Comparison of ENCODE assay signal across 28 mouse cellular contexts in genomic region chr16:25425376-25425775, GRCm38 (mm10).
DNase-seq lines count a peak whose midpoint lies in the region; ATAC-seq lines count a peak whose summit lies in the region.
"Had no signal": no experiment of that assay in that cellular context is flagged by ENCODE, and none has a peak within 500 bp of the region (broad histone marks: within the 10 kb centered on the region; RNA-seq: fewer than 3 reads in every experiment).

No protein-coding gene starts in this region.

- H3K27ac ChIP-seq in forebrain, embryonic 12.5 days, result no peak overlapping the region
- no peak overlapping the region for H3K27ac ChIP-seq in forebrain, embryonic 13.5 days
- peak overlapping the region; percentile 22; the same call in 1 of the 2 replicates for H3K27ac ChIP-seq in limb, embryonic 15.5 days
- H3K27ac ChIP-seq in limb, embryonic 10.5 days, result no peak overlapping the region
- H3K27ac ChIP-seq: embryonic facial prominence, embryonic 12.5 days; hindbrain, embryonic 12.5 days; midbrain, embryonic 10.5 days had no signal

- H3K27me3 ChIP-seq in forebrain, embryonic 12.5 days, result no peaks in the 10 kb centered on the region
- no peaks in the 10 kb centered on the region for H3K27me3 ChIP-seq in forebrain, embryonic 13.5 days
- H3K27me3 ChIP-seq in limb, embryonic 15.5 days, result no peaks in the 10 kb centered on the region
- H3K27me3 ChIP-seq in limb, embryonic 10.5 days (ENCODE audit: low read depth, poor library complexity, severe bottlenecking), result no peaks in the 10 kb centered on the region
- H3K27me3 ChIP-seq: embryonic facial prominence, embryonic 12.5 days; hindbrain, embryonic 12.5 days had no signal

- H3K4me2 ChIP-seq in forebrain, embryonic 12.5 days, result no peak overlapping the region
- H3K4me2 ChIP-seq in forebrain, embryonic 13.5 days, result no peak overlapping the region
- H3K4me2 ChIP-seq in limb, embryonic 15.5 days, result no peak overlapping the region
- H3K4me2 ChIP-seq: embryonic facial prominence, embryonic 12.5 days; heart, embryonic 11.5 days; hindbrain, embryonic 12.5 days had no signal

- no peaks in the 10 kb centered on the region for H3K9me3 ChIP-seq in forebrain, embryonic 12.5 days
- no peaks in the 10 kb centered on the region for H3K9me3 ChIP-seq in forebrain, embryonic 13.5 days (replicated peaks)
- no peaks in the 10 kb centered on the region for H3K9me3 ChIP-seq in limb, embryonic 15.5 days
- H3K9me3 ChIP-seq in limb, embryonic 10.5 days (replicated peaks), result no peaks in the 10 kb centered on the region
- H3K9me3 ChIP-seq: embryonic facial prominence, embryonic 12.5 days; hindbrain, embryonic 12.5 days; midbrain, embryonic 10.5 days had no signal

- no peak for DNase-seq in limb, embryonic 10.5 days (ENCODE audit: low spot score)
- peak; percentile 4 for DNase-seq in ZHBTc4 (ENCODE audit: low read depth, low spot score)
- DNase-seq in right cerebral cortex, postnatal 14 days, result no peak
- DNase-seq: adrenal gland, adult 8-10 months; cerebellum, adult 8-10 months; cerebellum, postnatal 25 days; gastrocnemius, postnatal 14 days; heart, adult 18-20 months; heart, postnatal 36 days; kidney, adult 9 months; kidney, postnatal 14 days; layer of hippocampus, adult 9-11 months; lung, postnatal 4 days; right cerebral cortex, postnatal 25 days; spleen, adult 18-20 months; thymus, adult 18-20 months; thymus, postnatal 25 days had no signal

- ATAC-seq in forebrain, embryonic 12.5 days (ENCODE audit: low FRiP score), result no peak
- ATAC-seq in forebrain, embryonic 13.5 days, result no peak
- ATAC-seq in limb, embryonic 15.5 days (ENCODE audit: insufficient number of reproducible peaks, low FRiP score, low TSS enrichment, low read depth), result no peak
- ATAC-seq in granulocyte monocyte progenitor cell, adult 5-6 weeks (replicated peaks; ENCODE audit: poor library complexity, severe bottlenecking), result peak; percentile 43
- no peak for ATAC-seq in megakaryocyte-erythroid progenitor cell, adult 5-6 weeks (replicated peaks; ENCODE audit: low FRiP score, low TSS enrichment, poor library complexity, severe bottlenecking)
- ATAC-seq: intestine, postnatal 0 days had no signal

- H3K4me3 ChIP-seq in forebrain, embryonic 12.5 days (replicated peaks), result no peak overlapping the region
- H3K4me3 ChIP-seq in forebrain, embryonic 13.5 days, result no peak overlapping the region
- H3K4me3 ChIP-seq in limb, embryonic 15.5 days, result no peak overlapping the region
- no peak overlapping the region for H3K4me3 ChIP-seq in limb, embryonic 10.5 days
- H3K4me3 ChIP-seq: embryonic facial prominence, embryonic 12.5 days; hindbrain, embryonic 12.5 days; midbrain, embryonic 10.5 days; myocyte had no signal

- 21% methylated on average over 1 of the region's 1 CpGs for WGBS in forebrain, embryonic 12.5 days
- WGBS in forebrain, embryonic 13.5 days, result 17% methylated on average over 1 of the region's 1 CpGs
- WGBS in limb, embryonic 15.5 days, result 39% methylated on average over 1 of the region's 1 CpGs
- 68% methylated on average over 1 of the region's 1 CpGs for whole genome bisulfite sequencing in limb, embryonic 10.5 days

- H3K9ac ChIP-seq in forebrain, embryonic 12.5 days, result 0 out of 2 replicates have a peak overlapping the region, but pooled peaks have one; percentile 12
- H3K9ac ChIP-seq in forebrain, embryonic 13.5 days, result no peak overlapping the region
- H3K9ac ChIP-seq in limb, embryonic 15.5 days, result no peak overlapping the region
- H3K9ac ChIP-seq: embryonic facial prominence, embryonic 12.5 days; hindbrain, embryonic 12.5 days had no signal

- H3K36me3 ChIP-seq in forebrain, embryonic 12.5 days (replicated peaks), result no peaks in the 10 kb centered on the region
- no peaks in the 10 kb centered on the region for H3K36me3 ChIP-seq in forebrain, embryonic 13.5 days (ENCODE audit: poor library complexity, severe bottlenecking)
- no peaks in the 10 kb centered on the region for H3K36me3 ChIP-seq in limb, embryonic 15.5 days
- H3K36me3 ChIP-seq in limb, embryonic 10.5 days, result no peaks in the 10 kb centered on the region
- H3K36me3 ChIP-seq: embryonic facial prominence, embryonic 12.5 days; hindbrain, embryonic 12.5 days; midbrain, embryonic 10.5 days had no signal

- peaks cover 9% of the 10 kb centered on the region; the same call in 1 of the 2 replicates for H3K4me1 ChIP-seq in forebrain, embryonic 12.5 days
- peaks cover 16% of the 10 kb centered on the region for H3K4me1 ChIP-seq in forebrain, embryonic 13.5 days
- H3K4me1 ChIP-seq in limb, embryonic 15.5 days, result 0 out of 2 replicates have a peak, but pooled peaks cover 5% of the 10 kb centered on the region
- H3K4me1 ChIP-seq in limb, embryonic 10.5 days, result peaks cover 8% of the 10 kb centered on the region; the same call in 1 of the 2 replicates
- H3K4me1 ChIP-seq: hindbrain, embryonic 12.5 days; midbrain, embryonic 10.5 days had no signal
